Mouse (Mus musculus) frontal cortex, postnatal 10 days (tissue): ENCODE measurements around the gene Cox5b.

Experiments
- DNase-seq, 2 experiments: peaks; one replicate each; pipeline ENCODE4 v3.0.0; 2022; ENCODE audit warnings: low spot score in 2 of 2, mixed read lengths in 1 of 2

The Cox5b gene

DNA sequence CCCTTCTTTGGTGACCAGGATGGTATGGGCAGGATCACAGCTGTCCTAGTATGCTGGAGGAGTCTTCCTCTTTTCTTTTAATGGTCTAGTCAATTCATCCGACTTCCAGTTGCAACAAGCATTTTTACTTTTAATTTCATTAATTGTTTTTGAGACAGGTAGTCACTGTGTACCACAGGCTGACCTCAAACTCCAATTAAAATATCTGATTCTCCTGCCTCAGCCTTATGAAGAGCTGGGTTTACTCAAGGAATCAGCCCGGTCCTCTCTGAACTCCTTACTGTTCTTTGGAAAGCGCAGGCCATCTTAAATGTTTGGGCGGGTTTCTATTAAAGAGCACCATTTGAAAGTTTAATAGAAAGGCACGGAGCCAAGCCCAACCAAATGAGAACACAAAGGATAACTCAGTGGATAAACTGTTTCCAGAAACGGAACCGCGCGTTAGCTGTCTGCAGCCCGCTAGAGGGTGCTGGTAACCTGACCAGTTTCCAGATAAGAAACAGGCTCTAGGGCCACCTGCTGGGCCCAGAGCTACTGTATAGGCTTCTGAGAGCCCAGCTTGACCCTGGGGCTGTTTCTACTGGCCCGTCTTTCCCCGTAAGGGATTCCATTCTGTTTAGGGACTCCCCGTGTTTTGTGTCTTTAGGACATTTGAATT, 7.3 kb upstream of the Cox5b start:
- DNase-seq, result peak in 1 of 2 experiments; percentile 80

GRCm38 (mm10) chr1:36690671-36691235, 496 bp upstream of the Cox5b start:
- DNase-seq, result no peak

GRCm38 (mm10) chr1:36694871-36695270, 3.6 kb downstream of the Cox5b start:
- DNase-seq, result no peak

- no peak for DNase-seq
Observed at GRCm38 (mm10) chr1:36696411-36696810, 5.2 kb downstream of the Cox5b start.

DNA sequence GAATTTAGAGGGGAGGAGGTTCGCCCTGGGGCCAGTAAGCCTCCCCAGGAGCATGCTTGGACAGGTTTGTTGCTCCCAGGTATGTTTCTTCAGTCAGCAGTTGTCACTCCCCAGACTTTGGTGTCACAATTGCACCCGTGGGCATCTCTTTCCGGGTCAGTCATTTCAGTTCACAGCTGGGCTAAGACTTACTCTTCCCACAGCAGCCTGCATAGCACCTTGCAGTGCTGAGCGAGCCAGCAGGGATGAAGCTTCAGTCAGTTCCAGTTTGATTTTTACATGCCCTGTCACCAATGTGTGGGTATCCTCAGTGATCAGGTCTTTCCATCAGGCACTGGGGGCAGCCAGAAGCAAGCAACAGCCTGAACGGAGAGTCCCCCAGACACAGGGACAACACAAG, 5.8 kb downstream of the Cox5b start:
- no peak for DNase-seq

GRCm38 (mm10) chr1:36707166-36707565, 15.9 kb downstream of the Cox5b start:
- DNase-seq, result no peak

DNA sequence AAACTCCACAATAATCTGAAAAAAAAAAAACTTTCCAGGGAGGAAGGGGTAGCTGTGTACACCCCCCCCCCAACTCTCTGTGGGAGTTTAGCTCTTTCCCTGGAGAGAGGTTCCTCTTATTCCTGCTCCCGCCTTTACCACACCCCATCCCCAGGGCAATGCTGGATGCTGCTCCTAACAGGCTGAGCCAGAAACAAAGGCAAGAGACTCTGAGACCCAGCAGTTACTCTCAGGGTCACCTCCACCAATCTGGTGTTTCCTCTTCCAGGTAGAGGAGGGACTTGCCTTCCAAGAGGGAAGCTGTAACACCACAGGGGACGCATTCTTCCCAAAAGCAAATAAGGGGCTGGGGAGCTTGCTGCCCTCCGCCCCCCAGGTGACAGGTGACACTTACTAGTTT, 16.5 kb downstream of the Cox5b start:
- DNase-seq, result no peak

DNA sequence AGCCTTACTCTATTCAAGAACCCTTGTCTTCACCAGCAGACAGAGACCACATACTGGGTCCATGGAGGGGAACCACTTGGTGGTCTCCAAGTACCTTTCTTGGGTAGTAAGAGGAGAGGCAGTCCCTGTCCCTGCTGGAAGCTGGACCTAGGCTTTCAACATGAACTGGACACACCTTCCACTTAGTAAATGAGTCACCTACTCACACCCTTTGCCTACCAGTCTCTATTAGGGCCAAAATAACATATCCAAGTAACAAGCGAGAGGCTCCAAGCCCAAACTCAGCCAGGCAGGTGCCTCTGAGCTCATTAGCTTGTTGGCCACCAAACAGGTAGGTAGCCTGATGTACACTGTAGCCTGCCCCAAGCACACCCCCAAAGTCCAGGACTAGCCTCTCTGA, 17.4 kb downstream of the Cox5b start:
- no peak for DNase-seq

GRCm38 (mm10) chr1:36709055-36709853, 18.0 kb downstream of the Cox5b start:
- peak in 1 of 2 experiments; percentile 45 for DNase-seq

DNA sequence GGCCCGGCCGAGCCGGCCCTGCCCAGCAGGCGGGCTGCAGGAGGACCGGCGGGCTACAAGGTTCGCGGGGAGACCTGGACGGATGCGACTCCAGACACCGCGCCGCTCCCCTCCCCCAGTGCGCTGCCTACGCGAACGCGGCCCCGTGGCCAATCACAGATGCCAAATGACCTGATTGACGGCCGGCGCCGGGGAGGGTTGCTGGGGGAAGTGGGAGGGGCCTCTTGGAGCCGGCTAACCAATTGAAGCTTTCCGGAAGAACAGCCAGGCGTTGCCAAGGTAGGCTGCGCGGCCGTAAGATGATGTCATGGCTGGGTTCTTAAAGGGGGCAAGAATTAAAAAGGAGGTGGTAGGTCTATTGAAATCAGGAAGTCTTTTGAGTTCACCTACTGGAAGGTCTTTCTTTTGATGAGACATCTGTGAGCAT, 18.6 kb downstream of the Cox5b start, which contains the start of gene 4933424G06Rik:
Gene 4933424G06Rik (plus strand): TSS at position 296 of the 427 bp plus-strand sequence.
- DNase-seq, result peak; percentile 98

GRCm38 (mm10) chr1:36711104-36711503, 19.9 kb downstream of the Cox5b start:
- no peak for DNase-seq

- DNase-seq, result no peak
Observed at GRCm38 (mm10) chr1:36714311-36714710, 23.1 kb downstream of the Cox5b start, which contains the start of gene Actr1b. Actr1b (minus strand) TSS chr1:36714422.

- DNase-seq, result no peak
Observed at GRCm38 (mm10) chr1:36718786-36719185, 27.5 kb downstream of the Cox5b start.

- DNase-seq, result no peak
Observed at GRCm38 (mm10) chr1:36723146-36724056, 32.2 kb downstream of the Cox5b start.

- no peak for DNase-seq
Observed at GRCm38 (mm10) chr1:36724057-36724431, 32.8 kb downstream of the Cox5b start.

DNA sequence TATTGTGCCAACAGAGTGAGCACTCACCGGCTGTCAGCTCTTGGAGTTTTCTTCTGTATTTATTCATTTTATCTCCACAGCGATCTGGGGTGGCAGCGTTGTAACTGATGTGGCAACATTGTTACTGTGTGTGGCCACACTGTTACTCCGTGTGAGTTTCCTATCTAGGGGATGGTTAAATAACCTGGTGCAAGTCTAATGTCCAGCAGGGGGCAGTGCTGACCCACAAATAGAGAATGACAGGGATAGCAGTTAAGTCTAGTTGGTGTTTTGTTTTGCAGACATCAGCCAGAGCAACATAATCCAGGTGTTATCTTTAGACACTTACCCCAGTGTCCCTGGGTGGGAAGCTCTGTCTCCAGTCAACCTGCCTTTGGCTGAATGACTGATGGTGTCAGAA, 46.1 kb downstream of the Cox5b start:
- DNase-seq, result peak; percentile 57 to 67

- no peak for DNase-seq
Observed at GRCm38 (mm10) chr1:36739231-36739630, 48.0 kb downstream of the Cox5b start.

DNA sequence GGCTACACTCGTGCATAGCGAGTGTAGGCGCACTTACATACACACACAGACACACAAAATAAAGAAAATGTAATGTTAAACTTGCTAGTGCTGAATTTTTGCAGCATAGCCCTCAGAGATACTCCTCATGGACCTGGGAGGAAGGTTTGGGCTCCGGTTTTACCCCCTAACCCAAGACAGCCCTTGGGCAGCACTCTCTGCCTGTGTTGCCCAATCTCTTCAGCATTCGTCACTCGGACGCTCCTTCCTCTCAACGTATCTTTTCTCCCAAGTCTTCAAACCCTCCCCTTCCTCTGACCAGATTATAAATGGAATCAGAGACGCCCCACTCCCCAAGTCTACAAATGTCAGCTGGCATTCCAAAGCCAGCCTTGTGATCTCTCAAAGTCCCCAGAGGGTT, 51.8 kb downstream of the Cox5b start:
- no peak for DNase-seq
